ENCODE assay signal across 11 mouse cellular contexts in genomic region chr5:121387126-121387525, GRCm38 (mm10). TPM values are rescaled to one million over a fixed set of nuclear protein-coding genes. Genes with fewer than 3 reads are reported as not detected.
DNase-seq lines count a peak whose midpoint lies in the region; ATAC-seq and TF ChIP-seq lines count a peak whose summit lies in the region.
"Had no signal": no experiment of that assay in that cellular context is flagged by ENCODE, and none has a peak within 500 bp of the region (broad histone marks: within the 10 kb centered on the region; RNA-seq: fewer than 3 reads in every experiment).

No protein-coding gene starts in this region.

- TF ChIP-seq CTCF in heart, postnatal 0 days (IDR thresholded peaks at IDR 0.05; ENCODE audit: low read depth): no peak

- no peaks in the 10 kb centered on the region for H3K9me3 ChIP-seq in heart, postnatal 0 days (replicated peaks; ENCODE audit: control insufficient read depth, low read length)
- H3K9me3 ChIP-seq in embryonic facial prominence, embryonic 10.5 days: no peaks in the 10 kb centered on the region
- H3K9me3 ChIP-seq: forebrain, embryonic 12.5 days; midbrain, embryonic 10.5 days had no signal

- H3K4me3 ChIP-seq in heart, postnatal 0 days (ENCODE audit: low read depth, low read length): no peak overlapping the region
- 0 out of 2 replicates have a peak overlapping the region, but pooled peaks have one; percentile 5 for H3K4me3 ChIP-seq in embryonic facial prominence, embryonic 10.5 days
- H3K4me3 ChIP-seq: forebrain, embryonic 12.5 days; midbrain, embryonic 10.5 days had no signal

- TF ChIP-seq EP300 in heart, postnatal 0 days (IDR thresholded peaks at IDR 0.05; ENCODE audit: low read depth): no peak

- H3K27me3 ChIP-seq in heart, postnatal 0 days (ENCODE audit: control insufficient read depth, insufficient read depth, low read length): no peaks in the 10 kb centered on the region
- H3K27me3 ChIP-seq in embryonic facial prominence, embryonic 10.5 days (replicated peaks; ENCODE audit: low read depth, poor library complexity, severe bottlenecking): peaks cover 14% of the 10 kb centered on the region; the same call in 1 of the 2 replicates

- DNase-seq in heart, postnatal 0 days (ENCODE audit: low spot score): no peak
- no peak for DNase-seq in heart, postnatal 25 days (ENCODE audit: low spot score)
- peak; percentile 22 for DNase-seq in Muller cell, postnatal 12 days (ENCODE audit: inconsistent ontology term)
- DNase-seq in embryonic facial prominence, embryonic 10.5 days (ENCODE audit: low spot score): peak; percentile 24
- peak; percentile 25 for DNase-seq in lung, postnatal 14 days
- no peak for DNase-seq in frontal cortex, postnatal 25 days (ENCODE audit: low spot score in 2 of 2)
- DNase-seq in embryo, embryonic 10.5 days (ENCODE audit: low spot score): no peak
- DNase-seq: thymus, postnatal 36 days had no signal

- H3K36me3 ChIP-seq in heart, postnatal 0 days (replicated peaks; ENCODE audit: control insufficient read depth, insufficient read depth, low read length): peaks cover 9% of the 10 kb centered on the region; the same call in 1 of the 2 replicates
- H3K36me3 ChIP-seq in embryonic facial prominence, embryonic 10.5 days (replicated peaks): peaks cover 14% of the 10 kb centered on the region

- ATAC-seq in heart, postnatal 0 days (ENCODE audit: insufficient read depth, low read depth): no peak

- peak overlapping the region; percentile 31; the same call in 1 of the 2 replicates for H3K27ac ChIP-seq in heart, postnatal 0 days (ENCODE audit: low read depth)
- no peak overlapping the region for H3K27ac ChIP-seq in embryonic facial prominence, embryonic 10.5 days (replicated peaks)
- H3K27ac ChIP-seq: forebrain, embryonic 12.5 days; kidney, postnatal 0 days; midbrain, embryonic 10.5 days had no signal

- intact Hi-C loops in heart, postnatal 25 days (cut with DNase I): no loop called here

- no peak overlapping the region for H3K4me2 ChIP-seq in heart, postnatal 0 days (ENCODE audit: low read depth, low read length)
- H3K4me2 ChIP-seq: forebrain, embryonic 12.5 days had no signal

- 41% methylated on average over 4 of the region's 4 CpGs for WGBS in heart, postnatal 0 days
- 54% methylated on average over 4 of the region's 4 CpGs for WGBS in embryonic facial prominence, embryonic 10.5 days

- peaks cover 4% of the 10 kb centered on the region; the same call in 1 of the 2 replicates for H3K4me1 ChIP-seq in heart, postnatal 0 days (ENCODE audit: control insufficient read depth, insufficient read depth)
- peaks cover 24% of the 10 kb centered on the region for H3K4me1 ChIP-seq in embryonic facial prominence, embryonic 10.5 days

- no peak overlapping the region for H3K9ac ChIP-seq in heart, postnatal 0 days (replicated peaks; ENCODE audit: low read depth, low read length)
- H3K9ac ChIP-seq: forebrain, embryonic 12.5 days had no signal

RNA-seq across cellular contexts. Expression of gene Trafd1, which starts 1.7 kb away (rescaled TPM):
- 83.8 and 113 TPM in 2 replicates for total RNA-seq in heart, postnatal 0 days (2014; rRNA removed; ENCODE audit: low replicate concordance)
- 67.2 and 67.7 TPM in 2 replicates for polyA plus RNA-seq in heart, postnatal 0 days (2015; fragmentation: Nextera tagmentation; extraction: Ambion mirVana)
- total RNA-seq in heart, postnatal 25 days (2021): 10 to 100 TPM; 48.1 to 51.3 TPM
- polyA plus RNA-seq in embryonic facial prominence, embryonic 10.5 days (2016; fragmentation: Nextera tagmentation; extraction: Ambion mirVana): 74.1 and 74.8 TPM in 2 replicates

RNA-seq across cellular contexts. Expression of gene Naa25, which starts 10.6 kb away (rescaled TPM):
- total RNA-seq in heart, postnatal 0 days (2014; rRNA removed; ENCODE audit: low replicate concordance): 15.8 and 16.6 TPM in 2 replicates
- 19.9 and 21.4 TPM in 2 replicates for polyA plus RNA-seq in heart, postnatal 0 days (2015; fragmentation: Nextera tagmentation; extraction: Ambion mirVana)
- total RNA-seq in heart, postnatal 25 days (2021): 10 to 100 TPM; 19.9 TPM
- polyA plus RNA-seq in embryonic facial prominence, embryonic 10.5 days (2016; fragmentation: Nextera tagmentation; extraction: Ambion mirVana): 49.4 and 53.7 TPM in 2 replicates

Comparison
In these comparisons a context has a peak if more than half of its experiments do, and no peak if none do; other contexts are left out.
1. DNase-seq: peak in Muller cell, postnatal 12 days (single experiment), embryonic facial prominence, embryonic 10.5 days (single experiment) and lung, postnatal 14 days (single experiment); none in heart, postnatal 0 days (single experiment), heart, postnatal 25 days (single experiment), frontal cortex, postnatal 25 days (0 of 2) and embryo, embryonic 10.5 days (single experiment).